Mouse (Mus musculus): Measurements from ENCODE around the gene Rps15a. TPM values are rescaled to one million over a fixed set of nuclear protein-coding genes. Genes with fewer than 3 reads are reported as not detected.

Gene Rps15a
- total and polyA plus RNA-seq, 3 experiments = 774 to 3,118 (median 2,996) TPM

Other genes starting within 250 kb of the Rps15a start
- 195 and 214 TPM in 2 replicates for gene Arl6ip1, start 13.5 kb upstream of the Rps15a start, total RNA-seq (2012; rRNA removed)
- gene Arl6ip1, start 13.5 kb upstream of the Rps15a start, total RNA-seq (2014; rRNA removed) = 234 and 274 TPM in 2 replicates
- 241 and 248 TPM in 2 replicates for gene Arl6ip1, start 13.5 kb upstream of the Rps15a start, polyA plus RNA-seq (2012; ENCODE audit: insufficient read length, low read depth)
- 28.0 and 29.2 TPM in 2 replicates for gene Smg1, start 127.5 kb upstream of the Rps15a start, total RNA-seq (2012; rRNA removed)
- 16.1 and 17.7 TPM in 2 replicates for gene Smg1, start 127.5 kb upstream of the Rps15a start, total RNA-seq (2014; rRNA removed)
- 33.2 and 35.0 TPM in 2 replicates for gene Smg1, start 127.5 kb upstream of the Rps15a start, polyA plus RNA-seq (2012; ENCODE audit: insufficient read length, low read depth)